Mouse (Mus musculus) liver, embryonic 14.5 days (tissue): Measurements from ENCODE around the gene Zdhhc6.

ENCODE experiments used
- CTCF ChIP-seq: IDR thresholded peaks from 2 replicates; pipeline ENCODE4 v1.5.1; 2016; ENCODE audit warnings: antibody characterized with exemption, low read depth, control low read depth
- EP300 ChIP-seq: IDR thresholded peaks from 2 replicates; pipeline ENCODE4 v1.6.1; 2016; ENCODE audit warnings: antibody characterized with exemption, low read depth

GRCm38 (mm10) chr19:55342423-55342822 is 26.6 kb upstream of the Zdhhc6 start:
- TF ChIP-seq CTCF, result no peak
- TF ChIP-seq EP300, result no peak
